Mouse (Mus musculus) ES-E14 (cell line): ENCODE data around the gene St6galnac4.

Experiments used
- CHD2 ChIP-seq: IDR thresholded peaks from 2 replicates; pipeline ENCODE4 v1.6.1; 2014; ENCODE audit warnings: mild to moderate bottlenecking, low read depth, low read length, inconsistent platforms
- ZC3H11A ChIP-seq: IDR thresholded peaks from 2 replicates; pipeline ENCODE4 v1.6.1; 2012; ENCODE audit warnings: low read depth, mild to moderate bottlenecking, inconsistent platforms, low read length, borderline replicate concordance
- ZNF384 ChIP-seq: IDR thresholded peaks from 2 replicates; pipeline ENCODE4 v1.6.1; 2012; ENCODE audit warnings: low read depth, low read length, inconsistent platforms

DNA sequence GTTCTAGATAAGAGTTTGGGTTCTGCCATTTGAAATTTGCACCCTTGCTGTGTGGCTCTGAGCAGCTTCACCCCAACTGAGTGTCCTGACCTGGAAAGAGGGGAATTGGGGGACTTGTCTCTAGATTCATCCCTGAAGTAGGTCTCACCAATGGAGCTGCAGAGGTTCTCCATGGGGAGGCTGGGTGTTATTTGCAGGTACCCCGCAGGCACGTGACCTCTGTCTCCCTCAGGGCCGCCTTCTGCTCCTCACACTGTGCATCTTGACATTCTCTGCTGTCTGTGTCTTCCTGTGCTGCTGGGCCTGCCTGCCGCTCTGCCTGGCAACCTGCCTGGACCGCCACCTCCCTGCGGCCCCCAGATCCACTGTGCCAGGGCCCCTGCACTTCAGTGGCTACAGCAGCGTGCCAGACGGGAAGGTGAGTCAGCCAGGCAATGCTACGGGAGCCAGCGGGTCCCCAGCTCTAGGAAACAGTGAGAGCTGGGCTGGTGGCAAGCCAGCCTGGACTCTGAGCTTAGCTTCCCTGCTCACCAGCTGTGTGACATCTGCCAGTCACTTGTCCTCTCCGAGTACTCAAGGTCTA lies 2.4 kb downstream of the St6galnac4 start:
- TF ChIP-seq ZNF384 (no peak), CHD2 (no peak), ZC3H11A (no peak)
